Mouse (Mus musculus) embryonic facial prominence, embryonic 13.5 days (tissue): Measurements from ENCODE around the gene Retreg2. TPM values are rescaled to one million over a fixed set of nuclear protein-coding genes. Genes with fewer than 3 reads are reported as not detected.

Source experiments
- ATAC-seq: fragments of 200-750 bp; cut with Nextera tagmentation; 2 replicates; pipeline ENCODE4 v1.8.0; 2017; ENCODE audit warnings: low read depth; ENCODE audit not compliant: insufficient number of reproducible peaks, insufficient read depth, low FRiP score, low TSS enrichment
- H3K27ac ChIP-seq: fragments of 300-500 bp; sonication (generic); 2 replicates; pipeline ENCODE4 v1.5.1; 2015; ENCODE audit warnings: moderate library complexity, mild to moderate bottlenecking, inconsistent platforms
- H3K27me3 ChIP-seq: fragments of 300-500 bp; sonication (generic); 2 replicates; pipeline ENCODE4 v1.6.1; 2015; ENCODE audit warnings: mild to moderate bottlenecking, inconsistent platforms
- H3K36me3 ChIP-seq: fragments of 300-500 bp; sonication (generic); 2 replicates; pipeline ENCODE4 v1.6.1; 2015; ENCODE audit warnings: mild to moderate bottlenecking, inconsistent platforms
- H3K4me1 ChIP-seq: fragments of 300-500 bp; sonication (generic); 2 replicates; pipeline ENCODE4 v1.6.1; 2015; ENCODE audit warnings: inconsistent platforms
- H3K4me2 ChIP-seq: fragments of 300-500 bp; sonication (generic); 2 replicates; pipeline ENCODE4 v1.6.1; 2015; ENCODE audit warnings: moderate library complexity, mild to moderate bottlenecking, inconsistent platforms
- H3K4me3 ChIP-seq: fragments of 300-500 bp; sonication (generic); 2 replicates; pipeline ENCODE4 v1.5.1; 2015; ENCODE audit warnings: mild to moderate bottlenecking, inconsistent platforms
- H3K9ac ChIP-seq: fragments of 300-500 bp; sonication (generic); 2 replicates; pipeline ENCODE4 v1.6.1; 2015; ENCODE audit warnings: mild to moderate bottlenecking, inconsistent platforms
- H3K9me3 ChIP-seq: fragments of 300-500 bp; sonication (generic); 2 replicates; pipeline ENCODE4 v1.6.1; 2016; ENCODE audit warnings: inconsistent platforms
- WGBS: fragments of 180-500 bp; shearing (Covaris S2); methylation state at CpG from one replicate; pipeline ENCODE4 v1.1.7; 2015; ENCODE audit warnings: mixed read lengths; 5-methylcytosine and 5-hydroxymethylcytosine counted together
- polyA plus RNA-seq: library from polyadenylated mRNA; unstranded; fragments of >200 nt; fragmentation: Nextera tagmentation; extraction: Ambion mirVana; gene quantifications from 2 replicates; pipeline ENCODE4 v1.2.1, GENCODE M21; 2015

The Retreg2 gene
- polyA plus RNA-seq, 1 experiment from 2014 or later, result 39.4 TPM

DNA sequence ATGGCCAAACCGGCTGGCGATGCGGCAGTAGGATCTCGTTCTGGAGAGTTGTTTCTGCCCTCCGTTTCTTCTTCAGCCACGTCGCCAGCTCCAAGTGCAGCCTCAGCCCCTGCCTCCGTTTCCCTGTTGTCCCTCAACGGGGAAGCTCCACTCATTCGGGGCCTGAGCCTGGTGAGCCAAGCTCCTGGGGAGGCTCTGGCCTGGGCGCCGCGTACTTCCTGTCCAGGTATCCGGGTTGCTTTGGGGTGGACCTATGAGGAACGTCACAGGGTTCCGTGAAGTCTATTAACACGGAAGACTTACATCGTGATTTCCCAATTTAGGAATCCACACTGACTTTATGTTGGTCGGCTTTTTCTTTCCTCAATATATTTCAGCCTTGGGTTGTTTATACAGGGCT, 49.9 kb downstream of the Retreg2 start:
- Histone ChIP-seq H3K4me2 (peak overlapping the region; percentile 90), H3K9ac (peak overlapping the region; percentile 91), H3K27ac (peak overlapping the region; percentile 95), H3K4me1 (peaks cover 21% of the 10 kb centered on the region), H3K9me3 (no peaks in the 10 kb centered on the region), H3K4me3 (peak overlapping the region; percentile 80), H3K27me3 (no peaks in the 10 kb centered on the region), H3K36me3 (peaks cover 42% of the 10 kb centered on the region)
- under 1% methylated on average over 19 of the region's 19 CpGs for WGBS
- ATAC-seq, result no peak

Other genes starting within 250 kb of the Retreg2 start
- gene Cryba2, start 249.6 kb upstream of the Retreg2 start, polyA plus RNA-seq, result not detected in 2 replicates
- gene Cfap65, start 207.2 kb upstream of the Retreg2 start, polyA plus RNA-seq, result 0.07 TPM in 1 of 2 replicates, not detected in the other
- 0.83 and 0.89 TPM in 2 replicates for gene Ihh, start 191.1 kb upstream of the Retreg2 start, polyA plus RNA-seq
- 11.2 and 12.7 TPM in 2 replicates for gene Nhej1, start 17.6 kb upstream of the Retreg2 start, polyA plus RNA-seq
- 0.15 and 0.47 TPM in 2 replicates for gene Slc23a3, start 8.9 kb upstream of the Retreg2 start, polyA plus RNA-seq
- 40.5 and 43.8 TPM in 2 replicates for gene Cnppd1, start 67 bp upstream of the Retreg2 start, polyA plus RNA-seq
- 45.1 and 48.2 TPM in 2 replicates for gene Zfand2b, start 25.9 kb downstream of the Retreg2 start, polyA plus RNA-seq
- gene Abcb6, start 37.6 kb downstream of the Retreg2 start, polyA plus RNA-seq, result 27.0 and 35.2 TPM in 2 replicates
- gene Ankzf1, start 49.4 kb downstream of the Retreg2 start, polyA plus RNA-seq, result 27.1 and 30.5 TPM in 2 replicates
- gene Atg9a, start 49.4 kb downstream of the Retreg2 start, polyA plus RNA-seq, result 28.4 and 30.8 TPM in 2 replicates
- 21.9 and 23.3 TPM in 2 replicates for gene Glb1l, start 68.0 kb downstream of the Retreg2 start, polyA plus RNA-seq
- 133 and 141 TPM in 2 replicates for gene Stk16, start 68.1 kb downstream of the Retreg2 start, polyA plus RNA-seq
- 17.1 and 23.2 TPM in 2 replicates for gene Tuba4a, start 77.1 kb downstream of the Retreg2 start, polyA plus RNA-seq
- not detected in 2 replicates for gene A630095N17Rik, start 89.3 kb downstream of the Retreg2 start, polyA plus RNA-seq
- gene Dnajb2, start 93.6 kb downstream of the Retreg2 start, polyA plus RNA-seq, result 36.6 and 47.8 TPM in 2 replicates
- 0.37 and 0.54 TPM in 2 replicates for gene Ptprn, start 121.7 kb downstream of the Retreg2 start, polyA plus RNA-seq
- 1.7 and 2.1 TPM in 2 replicates for gene Resp18, start 135.6 kb downstream of the Retreg2 start, polyA plus RNA-seq
- 110 and 112 TPM in 2 replicates for gene Dnpep, start 175.2 kb downstream of the Retreg2 start, polyA plus RNA-seq
- 9.9 and 13.8 TPM in 2 replicates for gene Des, start 217.6 kb downstream of the Retreg2 start, polyA plus RNA-seq
- 16.1 and 17.0 TPM in 2 replicates for gene Speg, start 232.5 kb downstream of the Retreg2 start, polyA plus RNA-seq